Mouse (Mus musculus): ENCODE results near the gene Olfr622.

Olfr622 gene

GRCm38 (mm10) chr7:103642602-103643001 is at the start of gene Olfr622:
Gene Olfr622 (minus strand): TSS chr7:103642702.
- DNase-seq (ENCODE audit: low spot score in 2 of 2), result no peak

GRCm38 (mm10) chr7:103682420-103682819 is 39.9 kb upstream of the Olfr622 start, which contains the start of gene Olfr625-ps1:
Gene Olfr625-ps1 (plus strand): TSS chr7:103682720.
- DNase-seq (ENCODE audit: low spot score in 2 of 2), result no peak

GRCm38 (mm10) chr7:103671091-103671490 is 28.6 kb upstream of the Olfr622 start, which contains the start of gene Olfr624:
Gene Olfr624 (minus strand): TSS chr7:103671191.
- no peak for DNase-seq (ENCODE audit: low spot score in 2 of 2)

GRCm38 (mm10) chr7:103663598-103663997 is 21.1 kb upstream of the Olfr622 start, which contains the start of gene Olfr623:
Gene Olfr623 (minus strand): TSS chr7:103663698.
- no peak for DNase-seq (ENCODE audit: low spot score in 2 of 2)

- DNase-seq (ENCODE audit: low spot score in 2 of 2), result no peak
These were observed 1.6 kb upstream of the Olfr622 start for GRCm38 (mm10) chr7:103644070-103644469.

GRCm38 (mm10) chr7:103636795-103637194 is 5.7 kb downstream of the Olfr622 start:
- no peak for DNase-seq (ENCODE audit: low spot score in 2 of 2)

GRCm38 (mm10) chr7:103612434-103612833 is 30.1 kb downstream of the Olfr622 start, which contains the start of gene Olfr620:
Gene Olfr620 (minus strand): TSS chr7:103612534.
- DNase-seq (ENCODE audit: low spot score in 2 of 2), result no peak

- no peak for DNase-seq (ENCODE audit: low spot score in 2 of 2)
These were observed 35.1 kb downstream of the Olfr622 start for GRCm38 (mm10) chr7:103607425-103607824.

- DNase-seq (ENCODE audit: low spot score in 2 of 2), result no peak
These were observed 42.2 kb downstream of the Olfr622 start, which contains the start of gene Olfr619 for GRCm38 (mm10) chr7:103600275-103600674. Gene Olfr619 (plus strand): TSS chr7:103600575.

GRCm38 (mm10) chr7:103589803-103590202 is 52.7 kb downstream of the Olfr622 start, which contains the start of gene Olfr618:
Gene Olfr618 (plus strand): TSS chr7:103590103.
- no peak for DNase-seq (ENCODE audit: low spot score in 2 of 2)

All from left cerebral cortex, adult 9 months (tissue).